Mouse (Mus musculus): ENCODE measurements around the gene Gucy2g. TPM values are rescaled to one million over a fixed set of nuclear protein-coding genes. Genes with fewer than 3 reads are reported as not detected.

The Gucy2g gene
- polyA plus RNA-seq, 1 experiment, result not detected

DNA sequence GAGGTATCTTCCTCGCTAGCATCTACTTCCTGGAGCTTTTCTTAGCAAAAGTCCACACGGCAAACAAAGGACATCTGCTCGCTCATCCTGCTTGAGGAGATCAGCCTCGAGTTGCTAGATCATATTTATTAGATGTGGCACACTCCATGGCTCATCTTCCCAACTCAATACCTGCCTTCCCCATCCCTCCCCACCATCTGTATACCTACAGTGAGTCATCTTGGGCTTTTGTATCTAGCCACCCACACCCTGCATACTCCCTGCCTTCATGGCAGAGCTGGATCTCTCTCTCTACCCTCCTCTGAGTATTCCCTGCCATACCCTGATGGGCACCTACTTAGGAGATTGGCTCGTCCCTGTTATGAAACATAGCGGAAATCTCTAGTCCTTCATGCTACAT, 19.8 kb downstream of the Gucy2g start:
- no peak for TF ChIP-seq GATA1 (IDR thresholded peaks at IDR 0.05; ENCODE audit: low read length)

DNA sequence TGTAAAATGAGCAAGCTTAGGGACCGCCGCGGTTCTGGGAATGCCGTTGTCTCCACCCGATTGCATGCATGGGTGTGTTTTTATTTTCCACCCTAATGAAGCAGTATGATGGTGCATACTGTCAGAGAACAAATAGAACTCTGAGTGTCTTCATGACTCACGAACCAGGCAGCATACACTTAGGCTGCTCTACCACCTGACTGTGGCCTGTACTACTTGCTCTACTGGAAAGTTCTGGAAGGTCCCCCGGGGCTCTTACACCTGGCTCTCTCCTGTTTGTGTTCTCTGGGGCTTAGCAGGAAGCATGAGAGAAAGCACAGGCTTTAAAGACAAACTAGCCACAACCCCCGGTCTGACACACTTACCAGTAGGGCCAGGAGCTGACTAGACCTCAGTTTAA, 21.7 kb downstream of the Gucy2g start:
- TF ChIP-seq GATA1 (IDR thresholded peaks at IDR 0.05; ENCODE audit: low read length), result no peak

DNA sequence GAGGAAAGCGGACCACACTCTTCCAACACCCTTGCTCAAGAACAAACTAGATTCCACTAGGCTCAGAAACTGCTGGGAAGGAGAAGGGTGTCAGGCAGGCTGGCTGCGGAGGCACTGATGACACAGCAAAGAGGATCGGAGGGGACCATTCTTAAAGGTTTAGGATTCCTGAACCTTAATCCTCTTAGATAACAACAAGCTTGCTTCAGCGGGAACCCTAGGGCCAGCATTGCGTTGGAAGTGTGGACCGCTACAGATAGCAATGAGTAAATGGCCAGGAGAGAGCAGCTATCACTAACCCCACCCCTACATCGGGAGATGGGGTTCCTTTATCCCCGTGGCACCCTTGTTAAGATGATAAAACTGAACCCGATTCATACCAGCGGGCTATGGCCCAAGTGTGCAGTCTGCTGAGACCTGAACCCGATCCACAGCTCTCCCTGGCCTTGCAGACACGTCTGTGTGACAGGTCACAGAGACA, 22.3 kb downstream of the Gucy2g start:
- TF ChIP-seq GATA1 (IDR thresholded peaks at IDR 0.05; ENCODE audit: low read length), result peak; percentile 90

DNA sequence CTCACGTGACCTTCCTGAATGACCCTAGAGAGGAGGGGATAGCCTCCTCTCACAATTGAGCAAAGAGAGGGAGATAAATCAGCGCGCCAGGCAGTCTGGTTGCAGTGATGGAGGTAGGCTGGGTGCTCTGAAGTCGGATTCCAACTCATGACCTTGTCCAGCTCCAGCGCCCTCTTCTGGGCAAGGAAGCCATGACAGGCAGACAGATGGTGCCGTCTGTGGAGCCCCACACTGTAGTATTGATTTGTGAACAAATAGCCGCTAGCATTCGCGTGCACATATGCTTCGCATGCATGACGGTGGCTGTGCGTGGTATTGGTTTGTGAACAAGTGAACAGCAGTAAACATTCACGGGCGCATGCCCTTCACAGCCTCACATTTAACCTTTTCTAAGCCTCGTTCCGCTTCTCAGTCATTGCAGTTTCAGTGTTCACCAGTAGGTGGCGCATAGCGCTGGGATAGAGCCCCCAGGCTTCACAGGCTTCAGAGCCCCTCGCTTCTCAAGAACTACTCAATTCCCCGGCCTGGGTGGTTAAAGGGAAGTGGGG, 22.8 kb downstream of the Gucy2g start:
- TF ChIP-seq GATA1 (IDR thresholded peaks at IDR 0.05; ENCODE audit: low read length), result no peak

DNA sequence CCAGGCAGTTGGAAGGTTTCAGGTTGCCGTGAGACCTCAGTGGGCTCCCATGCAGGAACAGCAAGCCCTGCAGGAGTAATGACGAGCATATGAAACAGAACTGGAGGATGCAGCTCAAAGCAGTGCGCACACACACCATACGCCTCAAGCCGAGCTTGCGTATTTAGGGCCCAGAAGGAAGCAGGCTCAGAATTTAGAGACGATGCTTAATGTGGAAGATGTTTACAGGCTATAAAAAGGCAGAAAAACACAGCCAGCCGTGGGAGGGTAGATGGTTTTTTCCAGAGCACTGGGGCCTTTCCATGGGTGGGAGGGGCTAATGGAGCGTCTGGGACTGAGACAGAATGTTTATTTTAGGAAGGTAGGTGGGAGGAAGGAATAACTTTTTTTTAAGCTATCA, 23.7 kb downstream of the Gucy2g start:
- TF ChIP-seq GATA1 (IDR thresholded peaks at IDR 0.05; ENCODE audit: low read length), result no peak

DNA sequence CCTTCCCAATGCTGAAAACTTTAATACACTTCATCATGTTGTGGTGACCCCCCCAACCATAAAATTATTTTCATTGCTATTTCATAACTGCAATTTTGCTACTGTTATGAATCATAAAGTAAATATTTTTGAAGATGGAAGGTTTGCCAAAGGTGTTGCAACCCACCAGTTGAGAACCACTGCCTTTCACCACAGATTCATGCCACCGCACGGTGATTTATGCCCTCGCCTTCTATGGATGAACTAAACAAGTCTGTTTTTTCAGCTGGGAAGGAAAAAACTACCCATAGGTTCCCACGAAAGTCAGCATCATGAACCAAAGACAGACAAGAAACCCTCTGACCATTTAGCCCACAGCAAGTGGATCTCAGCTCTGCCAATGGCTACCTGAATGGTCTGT, 24.2 kb downstream of the Gucy2g start:
- no peak for TF ChIP-seq GATA1 (IDR thresholded peaks at IDR 0.05; ENCODE audit: low read length)

DNA sequence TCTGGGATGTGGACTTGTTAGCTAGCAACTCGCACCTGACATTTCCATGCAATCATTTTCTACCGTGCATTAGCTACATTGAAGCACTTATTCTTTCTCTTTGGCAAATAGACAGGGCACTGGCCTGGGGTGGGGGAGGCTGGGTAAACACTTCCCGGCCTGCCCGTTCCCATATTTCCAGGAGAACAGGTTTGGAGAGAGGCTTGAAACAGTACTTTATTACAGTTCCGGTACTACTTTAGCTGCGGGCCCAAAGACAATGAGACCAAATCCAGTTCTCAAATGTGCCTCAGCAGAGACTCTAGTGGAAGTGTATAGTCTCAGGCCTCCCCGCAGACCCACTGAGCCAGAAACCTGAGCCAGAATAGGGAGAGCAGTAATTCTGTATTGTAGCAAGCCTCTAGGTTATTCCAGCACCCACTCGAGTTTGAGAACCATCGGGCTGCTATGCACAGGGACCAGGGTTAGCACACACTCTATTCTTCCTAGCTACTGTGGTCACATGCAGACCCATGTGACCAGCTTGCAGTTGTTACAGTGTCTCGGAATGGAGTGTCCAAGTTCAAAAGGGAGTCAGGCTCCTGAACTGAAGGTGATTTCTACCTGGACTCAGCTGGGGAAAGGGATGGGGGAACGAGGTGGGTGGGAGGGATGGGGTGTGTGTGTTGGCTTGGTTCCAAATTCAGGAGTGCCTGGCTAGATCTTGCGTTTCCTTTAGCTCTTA, 27.3 kb downstream of the Gucy2g start:
- no peak for TF ChIP-seq GATA1 (IDR thresholded peaks at IDR 0.05; ENCODE audit: low read length)

DNA sequence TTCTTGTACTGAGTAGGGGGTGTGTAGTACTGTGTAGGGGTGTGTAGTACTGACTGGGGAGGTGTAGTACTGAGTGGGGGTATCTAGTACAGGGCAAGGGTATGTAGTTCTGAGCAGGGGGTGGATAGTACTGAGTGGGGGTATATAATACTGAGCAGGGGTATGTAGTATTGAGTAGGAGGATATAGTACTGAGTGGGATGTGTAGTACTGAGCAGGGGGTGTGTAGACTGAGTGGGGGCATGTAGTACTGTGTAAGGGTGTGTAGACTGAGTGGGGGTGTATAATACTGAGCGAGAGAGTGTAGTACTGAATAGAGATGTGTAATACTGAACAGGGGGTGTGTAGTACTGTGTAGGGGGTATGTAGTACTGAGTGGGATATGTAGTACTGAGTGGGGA, 29.3 kb downstream of the Gucy2g start:
- TF ChIP-seq GATA1 (IDR thresholded peaks at IDR 0.05; ENCODE audit: low read length), result no peak

DNA sequence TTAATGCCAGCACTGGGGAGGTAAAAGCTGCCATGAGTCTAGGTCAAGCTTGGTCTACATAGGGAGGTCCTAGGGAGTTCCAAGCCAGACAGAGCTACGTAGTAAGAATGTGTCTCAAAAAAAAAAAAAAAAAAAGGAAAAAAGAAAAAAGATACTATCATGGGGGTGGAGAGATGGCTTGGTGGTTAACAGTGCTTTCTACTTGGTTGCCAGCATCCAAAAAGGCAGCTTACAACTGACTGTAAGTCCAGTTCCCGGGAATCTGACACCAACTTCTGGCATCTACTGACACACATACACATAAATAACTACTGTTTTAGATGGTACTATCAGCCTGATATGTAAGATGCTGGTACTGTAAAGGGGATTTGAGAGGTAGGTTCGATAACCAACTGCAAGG, 32.0 kb downstream of the Gucy2g start:
- no peak for TF ChIP-seq GATA1 (IDR thresholded peaks at IDR 0.05; ENCODE audit: low read length)

DNA sequence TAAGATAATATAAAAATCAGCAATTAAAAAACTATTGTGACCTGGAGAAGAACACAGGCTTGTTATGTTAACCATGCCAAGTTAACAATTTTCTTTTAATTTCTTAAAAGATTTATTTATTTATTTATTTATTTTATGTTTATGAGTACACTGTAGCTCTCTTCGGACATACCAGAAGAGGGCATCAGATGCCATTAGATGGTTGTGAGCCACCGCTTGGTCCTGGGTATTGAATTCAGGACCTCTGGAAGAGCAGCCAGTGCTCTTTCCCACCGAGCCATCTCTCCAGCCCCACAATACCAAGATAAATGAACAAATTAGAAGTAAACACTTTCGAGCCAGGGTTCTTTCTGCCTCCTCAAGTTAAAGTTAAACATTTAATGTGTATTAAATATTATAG, 32.4 kb downstream of the Gucy2g start:
- TF ChIP-seq GATA1 (IDR thresholded peaks at IDR 0.05; ENCODE audit: low read length), result no peak

DNA sequence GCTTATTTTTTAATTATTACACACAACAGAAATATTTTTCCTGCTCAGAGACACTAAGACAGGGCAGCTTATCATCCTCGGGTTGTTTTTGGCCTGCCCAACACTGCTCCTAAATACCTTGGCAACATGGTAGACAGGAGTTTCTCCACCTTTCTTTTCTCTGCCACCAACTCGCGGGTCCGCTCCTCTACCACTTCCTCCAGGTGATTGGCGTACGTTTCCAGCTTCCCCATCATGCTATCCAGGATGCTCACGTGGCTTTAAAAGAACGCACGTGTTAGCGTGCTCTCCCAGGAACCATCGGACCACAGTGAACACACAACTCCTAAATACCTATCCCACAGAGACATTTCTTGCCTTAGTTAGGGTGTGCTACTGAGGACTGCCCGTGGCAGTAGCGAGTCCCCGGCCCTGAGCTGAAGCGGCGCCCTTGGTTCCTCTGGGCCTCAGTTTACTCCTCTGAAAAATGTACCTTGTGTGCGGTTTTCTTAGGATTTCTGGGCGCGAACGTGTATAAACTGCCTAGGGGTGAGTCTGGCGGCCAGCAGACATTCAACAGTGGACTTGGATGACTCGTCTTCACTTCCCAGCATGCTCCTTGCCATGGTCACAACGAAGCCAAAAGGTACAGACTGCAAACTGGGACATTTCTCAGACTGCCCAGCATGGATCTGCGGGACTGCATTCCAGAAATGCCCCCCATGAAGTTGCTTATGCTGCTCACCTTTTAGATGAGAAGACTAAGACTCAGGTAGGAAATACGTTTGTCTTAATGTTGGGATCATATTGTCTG, 33.1 kb downstream of the Gucy2g start:
- TF ChIP-seq GATA1 (IDR thresholded peaks at IDR 0.05; ENCODE audit: low read length), result no peak

DNA sequence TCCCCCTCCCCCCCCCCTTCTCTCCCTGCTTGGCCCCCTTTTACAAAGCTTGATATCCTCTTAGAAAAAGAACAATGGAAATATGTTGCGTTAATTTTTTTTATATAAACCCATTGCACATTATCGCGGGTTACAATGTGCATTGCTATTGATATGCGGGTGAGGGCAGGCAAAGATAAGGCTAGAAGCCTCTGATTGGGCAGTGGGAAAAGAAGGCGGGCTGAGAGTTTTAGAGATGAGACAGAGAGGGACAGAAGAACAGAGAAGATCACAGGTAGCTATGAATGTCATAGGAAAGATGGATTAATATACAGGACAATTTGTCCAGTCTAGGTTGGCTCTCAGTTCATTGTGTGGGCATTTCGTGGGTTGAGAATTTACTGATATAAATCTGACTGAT, 33.8 kb downstream of the Gucy2g start:
- no peak for TF ChIP-seq GATA1 (IDR thresholded peaks at IDR 0.05; ENCODE audit: low read length)

DNA sequence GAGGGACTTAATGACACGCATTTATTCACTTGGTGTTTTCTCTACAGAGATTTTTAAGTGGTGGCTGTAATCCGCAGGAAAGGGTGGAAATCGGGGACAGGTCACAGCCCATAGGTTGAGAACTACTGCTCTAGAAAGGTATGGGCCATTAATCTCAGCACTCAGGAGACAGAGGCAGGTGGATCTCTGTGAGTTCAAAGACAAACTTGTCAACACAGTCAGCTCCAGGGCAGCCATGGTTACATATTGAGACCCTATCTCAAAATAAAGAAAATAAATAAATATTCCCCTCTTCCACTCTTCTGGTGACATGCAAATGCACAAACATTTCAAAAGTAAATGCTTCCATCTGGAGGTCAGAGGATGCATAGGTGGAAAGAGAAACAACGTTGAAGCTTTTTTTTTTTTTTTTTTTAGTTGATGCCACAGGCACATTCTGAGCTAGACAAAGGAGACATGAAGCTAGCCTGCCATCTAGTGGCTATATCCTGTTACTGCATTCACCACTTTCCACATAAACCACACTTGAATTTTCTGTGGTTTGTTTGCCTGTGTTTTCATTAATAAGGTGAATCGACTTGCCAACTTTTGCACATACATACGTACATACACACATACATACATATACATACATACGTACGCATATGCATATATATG, 34.4 kb downstream of the Gucy2g start:
- no peak for TF ChIP-seq GATA1 (IDR thresholded peaks at IDR 0.05; ENCODE audit: low read length)

DNA sequence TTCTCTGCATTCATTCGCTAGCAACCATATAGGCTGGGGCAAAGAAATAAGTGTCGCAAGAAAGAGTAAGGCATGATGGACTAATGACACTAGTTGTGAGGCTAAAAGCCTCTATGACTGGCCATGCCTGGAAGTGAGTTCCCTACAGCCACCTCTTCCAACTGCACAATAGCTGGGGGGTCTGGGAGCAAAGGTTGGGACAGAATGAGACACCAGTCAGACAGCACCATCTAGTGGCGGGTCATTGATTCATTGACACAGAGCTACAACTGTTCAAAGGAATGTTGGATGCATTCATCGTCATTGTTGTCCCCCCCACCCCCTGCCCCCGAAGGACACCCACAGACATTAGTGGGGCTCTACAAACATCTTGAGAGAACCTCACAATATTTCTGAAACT, 42.7 kb downstream of the Gucy2g start:
- TF ChIP-seq GATA1 (IDR thresholded peaks at IDR 0.05; ENCODE audit: low read length), result no peak

DNA sequence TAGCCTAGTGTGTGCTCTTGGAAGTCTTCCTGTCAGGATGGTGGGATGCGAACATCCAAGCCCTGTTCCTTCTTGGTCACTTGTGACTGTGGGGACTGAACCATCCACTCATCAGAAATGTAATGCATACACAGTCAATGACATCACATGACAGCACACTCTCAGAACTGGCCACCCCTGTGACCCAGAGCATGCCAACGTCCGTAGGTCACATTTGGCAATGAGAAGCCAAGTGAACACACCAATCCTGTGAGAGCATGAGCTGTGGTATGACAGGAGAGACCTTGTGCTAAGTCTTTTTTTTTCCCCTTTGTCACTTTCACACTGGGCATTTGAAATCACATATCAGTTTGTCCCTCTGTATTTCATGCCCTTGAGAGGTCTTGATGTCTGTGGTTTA, 45.5 kb downstream of the Gucy2g start:
- TF ChIP-seq GATA1 (IDR thresholded peaks at IDR 0.05; ENCODE audit: low read length), result no peak
